Mouse (Mus musculus) layer of hippocampus, adult 2 months (tissue): Measurements from ENCODE around the gene Mrpl18. TPM values are rescaled to one million over a fixed set of nuclear protein-coding genes. Genes with fewer than 3 reads are reported as not detected.

Experiments
- DNase-seq, 2 experiments: peaks; one replicate each; pipeline ENCODE4 v3.0.0; 2022; ENCODE audit warnings: low spot score in 2 of 2
- H3K27ac ChIP-seq: fragments of 200-600 bp; 2 replicates; pipeline ENCODE4 v1.8.1; 2022
- H3K4me3 ChIP-seq: fragments of 200-600 bp; 2 replicates; pipeline ENCODE4 v1.8.1; 2022; ENCODE audit warnings: mild to moderate bottlenecking
- CTCF ChIP-seq: fragments of 200-600 bp; conservative IDR thresholded peaks from 2 replicates; pipeline ENCODE4 v1.8.1; 2022; ENCODE audit warnings: antibody characterized with exemption, mild to moderate bottlenecking, moderate library complexity
- microRNA-seq, 2 experiments: library from miRNA; unstranded; fragments of <30 nt; microRNA quantifications; one replicate each; pipeline ENCODE4 v1.2.0; 2021
- total RNA-seq, 2 experiments: library from RNA; stranded (reverse); gene quantifications; 2 replicates each; pipeline ENCODE4 v1.2.3; 2021

The Mrpl18 gene
- total RNA-seq, 2 experiments from 2014 or later: 60.9 to 68.9 TPM

GRCm38 (mm10) chr17:12868043-12868442, 48.1 kb downstream of the Mrpl18 start, which contains the start of gene Mas1:
Mas1 (minus strand) TSS chr17:12868143.
- Histone ChIP-seq H3K27ac (no peak within 1 kb of the TSS), H3K4me3 (no peak within 1 kb of the TSS)
- no peak for DNase-seq
- no peak for TF ChIP-seq CTCF

DNA sequence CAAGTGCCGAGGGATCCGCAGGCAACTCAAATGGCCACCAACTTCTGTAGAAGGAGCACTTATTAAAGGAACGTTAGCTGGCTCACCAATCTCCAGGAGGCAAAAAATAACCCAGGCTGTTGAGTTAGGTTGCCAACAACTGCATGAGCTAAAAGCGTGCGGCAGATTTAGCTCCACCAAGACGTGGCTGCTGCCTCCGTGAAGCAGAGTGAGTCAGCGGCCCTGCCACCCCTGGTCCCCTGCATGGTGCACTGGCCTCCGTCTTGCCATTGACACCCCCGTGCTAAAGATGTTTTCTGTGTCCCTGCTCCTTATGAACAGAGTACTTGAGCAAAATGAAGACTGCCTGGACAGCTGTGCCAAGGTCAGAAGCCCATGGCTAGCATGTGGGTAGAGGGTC, 49.3 kb downstream of the Mrpl18 start:
- DNase-seq: no peak
- no peak for TF ChIP-seq CTCF
- H3K27ac ChIP-seq: no peak overlapping the region
- H3K4me3 ChIP-seq: no peak overlapping the region

DNA sequence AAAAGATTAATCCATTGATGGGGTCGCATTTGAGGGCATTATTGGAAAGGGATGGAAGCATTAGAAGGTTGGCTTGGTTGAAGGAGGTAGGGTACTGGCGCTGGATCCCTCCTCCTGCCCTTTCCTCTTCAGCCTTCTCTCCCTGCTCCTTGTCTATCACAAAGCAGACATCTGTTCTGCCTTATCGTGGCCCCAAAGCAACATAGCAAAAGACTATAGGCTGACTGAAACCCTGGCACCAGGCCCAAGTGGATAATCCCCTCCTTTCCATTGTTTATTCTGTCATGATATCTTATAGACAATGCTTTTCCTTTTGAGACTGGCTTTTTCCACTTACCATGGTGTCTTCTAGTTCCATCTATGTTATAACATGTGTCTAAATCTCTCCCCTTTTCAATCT, 50.7 kb downstream of the Mrpl18 start:
- H3K4me3 ChIP-seq: no peak overlapping the region
- DNase-seq: no peak
- TF ChIP-seq CTCF: no peak
- H3K27ac ChIP-seq: no peak overlapping the region

DNA sequence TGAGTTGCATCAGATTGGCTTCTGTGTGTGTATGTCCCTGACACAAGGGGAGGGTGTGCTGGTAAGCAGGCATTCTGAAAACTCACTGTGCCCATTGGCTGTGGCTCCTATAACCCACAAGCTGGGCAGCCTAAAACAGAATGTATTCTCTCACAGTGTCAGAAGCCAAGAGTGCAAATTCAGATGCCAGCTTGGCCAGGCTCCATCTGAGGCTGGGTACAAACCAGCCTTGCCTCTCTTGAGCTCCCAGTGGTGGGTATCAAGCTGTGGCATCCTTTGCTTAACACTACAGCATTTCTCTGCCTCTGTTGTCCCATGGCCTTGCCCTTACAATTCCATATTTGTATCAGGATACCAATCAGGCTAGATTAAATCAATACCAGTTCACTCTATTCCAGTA, 52.0 kb downstream of the Mrpl18 start:
- Histone ChIP-seq H3K27ac (no peak overlapping the region), H3K4me3 (no peak overlapping the region)
- no peak for TF ChIP-seq CTCF
- DNase-seq: no peak

Small RNA genes lying within 50 kb of the gene (microRNA-seq; reads per million reads assigned to microRNA genes)
- gene Gm24085: 0 reads per million in 2 experiments

Other genes with a start within 250 kb of the Mrpl18 start
- gene Slc22a1, start 240.5 kb downstream of the Mrpl18 start, total RNA-seq: not detected
- 10 to 100 TPM; 27.9 to 30.3 TPM for gene Igf2r, start 146.7 kb downstream of the Mrpl18 start, total RNA-seq
- gene Mas1, start 48.2 kb downstream of the Mrpl18 start, total RNA-seq: 10 to 100 TPM; 56.2 to 56.3 TPM
- under 1 TPM in 1 of 2 experiments, not detected in 1; 0.25 TPM for gene Mrgprh, start 40.3 kb downstream of the Mrpl18 start, total RNA-seq
- gene Pnldc1, start 6.1 kb downstream of the Mrpl18 start, total RNA-seq: 1 to 10 TPM; 3.9 to 6.2 TPM
- gene Tcp1, start 644 bp downstream of the Mrpl18 start, total RNA-seq: 100 to 1,000 TPM; 201 to 208 TPM
- 1 to 10 TPM; 4.1 to 6.6 TPM for gene Acat3, start 24.3 kb upstream of the Mrpl18 start, total RNA-seq
- gene Acat2, start 44.4 kb upstream of the Mrpl18 start, total RNA-seq: 10 to 100 TPM; 44.2 to 44.4 TPM
- 10 to 100 TPM; 52.3 to 59.6 TPM for gene Wtap, start 77.8 kb upstream of the Mrpl18 start, total RNA-seq
- 100 to 1,000 TPM; 237 to 252 TPM for gene Sod2, start 90.5 kb upstream of the Mrpl18 start, total RNA-seq
- gene Gpr31b, start 136.0 kb upstream of the Mrpl18 start, total RNA-seq: not detected
- 1 to 10 TPM in 1 of 2 experiments, under 1 TPM in 1; 0.88 to 1.5 TPM for gene Tcp10b, start 144.8 kb upstream of the Mrpl18 start, total RNA-seq
- not detected for gene Unc93a, start 215.5 kb upstream of the Mrpl18 start, total RNA-seq